Mouse (Mus musculus): ENCODE results near the gene Fam185a.
A peak's percentile ranks its signal among the peaks of the same experiment; 100 is the strongest.

Gene Fam185a

GRCm38 (mm10) chr5:21424614-21425602 lies at the start of gene Fam185a, which contains the start of gene Ccdc146:
Fam185a (plus strand) TSS chr5:21424958.
Ccdc146 (minus strand) TSS chr5:21424677.
- peak; percentile 98 for DNase-seq

- no peak for DNase-seq
These were observed 47.8 kb upstream of the Fam185a start for GRCm38 (mm10) chr5:21376935-21377334.

GRCm38 (mm10) chr5:21378397-21378796 lies 46.4 kb upstream of the Fam185a start:
- DNase-seq, result no peak

- DNase-seq, result no peak
These were observed 42.8 kb upstream of the Fam185a start for GRCm38 (mm10) chr5:21381986-21382385.

- DNase-seq, result no peak
These were observed 42.1 kb upstream of the Fam185a start for GRCm38 (mm10) chr5:21382678-21383077.

- no peak for DNase-seq
These were observed 41.1 kb upstream of the Fam185a start for GRCm38 (mm10) chr5:21383392-21384251.

GRCm38 (mm10) chr5:21384252-21384960 lies 40.4 kb upstream of the Fam185a start:
- no peak for DNase-seq

GRCm38 (mm10) chr5:21384976-21385375 lies 39.8 kb upstream of the Fam185a start:
- no peak for DNase-seq

- DNase-seq, result no peak
These were observed 38.3 kb upstream of the Fam185a start for GRCm38 (mm10) chr5:21386432-21386831.

GRCm38 (mm10) chr5:21387340-21387739 lies 37.4 kb upstream of the Fam185a start:
- no peak for DNase-seq

GRCm38 (mm10) chr5:21388855-21389254 lies 35.9 kb upstream of the Fam185a start:
- DNase-seq, result no peak

- peak; percentile 54 for DNase-seq
These were observed 33.0 kb upstream of the Fam185a start for GRCm38 (mm10) chr5:21391616-21392384.

GRCm38 (mm10) chr5:21394562-21394961 lies 30.2 kb upstream of the Fam185a start:
- DNase-seq, result no peak

GRCm38 (mm10) chr5:21395205-21395840 lies 29.4 kb upstream of the Fam185a start:
- DNase-seq, result no peak

GRCm38 (mm10) chr5:21411261-21411666 lies 13.5 kb upstream of the Fam185a start:
- DNase-seq, result peak; percentile 4

- DNase-seq, result no peak
These were observed 12.7 kb upstream of the Fam185a start for GRCm38 (mm10) chr5:21412056-21412455.

GRCm38 (mm10) chr5:21413322-21413721 lies 11.4 kb upstream of the Fam185a start:
- DNase-seq, result no peak

- no peak for DNase-seq
These were observed 10.5 kb upstream of the Fam185a start for GRCm38 (mm10) chr5:21414116-21414820.

GRCm38 (mm10) chr5:21418613-21419012 lies 6.1 kb upstream of the Fam185a start:
- no peak for DNase-seq

GRCm38 (mm10) chr5:21420609-21421008 lies 4.1 kb upstream of the Fam185a start:
- DNase-seq, result peak; percentile 34

- DNase-seq, result no peak
These were observed 1.9 kb downstream of the Fam185a start for GRCm38 (mm10) chr5:21426666-21427065.

Measured in lung, postnatal 10 days (tissue).